Mouse (Mus musculus): Measurements from ENCODE around the gene Olfr1233.

The Olfr1233 gene

GRCm38 (mm10) chr2:89342298-89342697 is at the start of gene Olfr1233:
Gene Olfr1233 (minus strand): TSS chr2:89342398.
- DNase-seq, result no peak

- no peak for DNase-seq
Measured at GRCm38 (mm10) chr2:89364765-89365164, 22.6 kb upstream of the Olfr1233 start, which contains the start of gene Olfr1234. Gene Olfr1234 (minus strand): TSS chr2:89364865.

- no peak for DNase-seq
Measured at GRCm38 (mm10) chr2:89329575-89329974, 12.6 kb downstream of the Olfr1233 start, which contains the start of gene Olfr1232. Gene Olfr1232 (minus strand): TSS chr2:89329675.

- no peak for DNase-seq
Measured at GRCm38 (mm10) chr2:89306974-89307373, 35.2 kb downstream of the Olfr1233 start, which contains the start of gene Olfr1231. Gene Olfr1231 (minus strand): TSS chr2:89307074.

GRCm38 (mm10) chr2:89297168-89297567 is 45.0 kb downstream of the Olfr1233 start, which contains the start of gene Olfr1230:
Gene Olfr1230 (minus strand): TSS chr2:89297268.
- DNase-seq, result no peak

GRCm38 (mm10) chr2:89287914-89288313 is 54.3 kb downstream of the Olfr1233 start, which contains the start of gene Olfr1229:
Gene Olfr1229 (minus strand): TSS chr2:89288014.
- no peak for DNase-seq
